Mouse (Mus musculus): ENCODE measurements around the gene Arhgef1. TPM values are rescaled to one million over a fixed set of nuclear protein-coding genes. Genes with fewer than 3 reads are reported as not detected.

Arhgef1 gene
- polyA plus RNA-seq, 1 experiment: 20.6 TPM

DNA sequence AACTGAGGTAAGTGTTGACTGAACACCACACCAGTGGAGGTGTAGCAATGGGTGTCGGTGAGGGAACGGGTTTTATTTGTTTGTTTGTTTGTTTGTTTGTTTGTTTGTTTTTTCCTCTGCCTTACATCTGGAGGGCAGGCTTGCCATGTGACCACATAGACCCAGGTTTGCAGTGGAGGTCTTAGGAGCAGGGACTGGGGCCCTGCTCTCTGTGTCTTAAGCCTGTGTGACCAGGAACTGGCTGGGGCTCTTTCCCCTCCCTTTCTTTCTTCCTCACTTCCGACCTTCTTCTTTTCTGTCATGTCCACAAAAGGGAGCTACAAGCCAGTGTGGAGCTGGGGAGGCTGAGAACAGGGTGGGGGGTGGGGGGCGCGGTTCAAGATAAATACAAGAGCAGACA is 4.8 kb upstream of the Arhgef1 start:
- Histone ChIP-seq H3K9me3 (ENCODE audit: control insufficient read depth, low read length) (no peaks in the 10 kb centered on the region), H3K4me3 (replicated peaks) (no peak overlapping the region), H3K27me3 (ENCODE audit: control insufficient read depth) (no peaks in the 10 kb centered on the region), H3K4me1 (ENCODE audit: control insufficient read depth) (peaks cover 28% of the 10 kb centered on the region), H3K36me3 (ENCODE audit: control insufficient read depth) (no peaks in the 10 kb centered on the region)
- TF ChIP-seq GATA1 (IDR thresholded peaks at IDR 0.05; ENCODE audit: low read length) (no peak), TAL1 (IDR thresholded peaks at IDR 0.05; ENCODE audit: low read length) (no peak)

DNA sequence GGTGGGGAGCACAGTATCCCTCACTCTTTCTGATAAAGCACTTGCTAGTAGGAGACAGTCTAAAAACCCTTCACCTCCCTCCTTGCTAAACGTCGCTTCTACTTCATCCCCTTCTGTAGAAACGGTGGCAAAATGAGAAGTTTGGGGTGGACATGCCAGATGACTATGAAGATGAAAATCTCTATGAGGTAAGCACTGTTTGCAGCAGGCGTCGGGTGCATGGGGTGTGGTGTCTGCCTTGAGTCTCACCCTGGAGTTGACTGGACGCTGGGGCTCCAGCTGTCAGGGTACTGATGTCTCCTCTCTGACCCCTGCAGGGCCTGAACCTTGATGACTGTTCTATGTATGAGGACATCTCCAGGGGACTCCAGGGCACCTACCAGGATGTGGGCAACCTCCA is 1.6 kb upstream of the Arhgef1 start:
- H3K27me3 ChIP-seq (ENCODE audit: control insufficient read depth): no peaks in the 10 kb centered on the region
- TF ChIP-seq TAL1 (IDR thresholded peaks at IDR 0.05; ENCODE audit: low read length) (no peak), GATA1 (IDR thresholded peaks at IDR 0.05; ENCODE audit: low read length) (no peak)
- peaks cover 58% of the 10 kb centered on the region for H3K4me1 ChIP-seq (ENCODE audit: control insufficient read depth)
- H3K4me3 ChIP-seq (replicated peaks): no peak overlapping the region
- H3K36me3 ChIP-seq (ENCODE audit: control insufficient read depth): peaks cover 7% of the 10 kb centered on the region
- no peaks in the 10 kb centered on the region for H3K9me3 ChIP-seq (ENCODE audit: control insufficient read depth, low read length)

DNA sequence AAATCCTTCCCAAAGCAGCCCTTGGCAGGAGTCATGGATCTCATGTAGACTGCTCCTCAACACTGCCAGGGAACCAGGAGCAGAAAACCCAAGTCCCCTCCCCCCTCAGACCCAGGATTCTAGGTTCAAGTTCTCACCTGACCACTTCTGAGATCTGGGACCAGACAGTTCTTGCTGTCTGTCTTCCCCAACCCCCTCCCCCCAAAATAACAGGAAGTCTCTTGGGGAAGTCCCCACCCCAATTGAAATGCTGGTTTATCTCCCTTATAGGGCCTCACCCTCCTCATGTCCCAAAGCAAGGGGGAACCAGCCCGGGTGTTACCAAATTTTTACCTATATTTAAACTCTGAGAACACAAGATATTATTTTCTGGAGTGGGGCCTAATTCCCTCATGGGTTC is 870 bp upstream of the Arhgef1 start:
- Histone ChIP-seq H3K4me1 (ENCODE audit: control insufficient read depth) (peaks cover 65% of the 10 kb centered on the region), H3K36me3 (ENCODE audit: control insufficient read depth) (peaks cover 11% of the 10 kb centered on the region), H3K27me3 (ENCODE audit: control insufficient read depth) (no peaks in the 10 kb centered on the region), H3K4me3 (replicated peaks) (no peak overlapping the region), H3K9me3 (ENCODE audit: control insufficient read depth, low read length) (no peaks in the 10 kb centered on the region)
- TF ChIP-seq GATA1 (IDR thresholded peaks at IDR 0.05; ENCODE audit: low read length) (no peak), TAL1 (IDR thresholded peaks at IDR 0.05; ENCODE audit: low read length) (no peak)

- peaks cover 67% of the 10 kb centered on the region for H3K4me1 ChIP-seq (ENCODE audit: control insufficient read depth)
- no peaks in the 10 kb centered on the region for H3K27me3 ChIP-seq (ENCODE audit: control insufficient read depth)
- H3K9me3 ChIP-seq (ENCODE audit: control insufficient read depth, low read length): no peaks in the 10 kb centered on the region
- TF ChIP-seq TAL1 (IDR thresholded peaks at IDR 0.05; ENCODE audit: low read length) (no peak), GATA1 (IDR thresholded peaks at IDR 0.05; ENCODE audit: low read length) (no peak)
- peaks cover 15% of the 10 kb centered on the region for H3K36me3 ChIP-seq (ENCODE audit: control insufficient read depth)
- H3K4me3 ChIP-seq (replicated peaks): peak overlapping the region; percentile 86
These were observed 465 bp upstream of the Arhgef1 start for GRCm38 (mm10) chr7:24902264-24902629.

DNA sequence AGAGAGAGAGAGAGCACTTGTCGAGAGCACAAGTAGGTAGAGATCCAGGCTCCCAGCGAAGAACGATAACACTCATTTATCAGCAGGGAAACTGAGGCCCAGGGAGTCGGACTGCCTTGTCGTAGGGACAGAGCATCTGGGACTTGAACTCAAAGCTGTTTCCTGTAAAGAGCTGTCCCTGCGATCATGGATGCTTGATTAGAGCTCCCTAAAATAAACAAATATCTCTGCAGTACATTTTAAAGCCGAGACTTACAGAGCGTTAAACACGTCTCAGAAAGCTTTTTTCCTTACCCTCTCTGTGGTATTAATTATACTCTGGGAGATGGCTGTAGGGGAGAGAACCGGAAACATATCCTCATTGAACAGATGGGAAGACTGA is 723 bp downstream of the Arhgef1 start:
- peaks cover 27% of the 10 kb centered on the region for H3K36me3 ChIP-seq (ENCODE audit: control insufficient read depth)
- TF ChIP-seq TAL1 (IDR thresholded peaks at IDR 0.05; ENCODE audit: low read length) (no peak), GATA1 (IDR thresholded peaks at IDR 0.05; ENCODE audit: low read length) (no peak)
- H3K27me3 ChIP-seq (ENCODE audit: control insufficient read depth): no peaks in the 10 kb centered on the region
- H3K4me1 ChIP-seq (ENCODE audit: control insufficient read depth): peaks cover 73% of the 10 kb centered on the region
- H3K4me3 ChIP-seq (replicated peaks): peak overlapping the region; percentile 86
- H3K9me3 ChIP-seq (ENCODE audit: control insufficient read depth, low read length): no peaks in the 10 kb centered on the region

GRCm38 (mm10) chr7:24904070-24904483 is 1.4 kb downstream of the Arhgef1 start:
- Histone ChIP-seq H3K27me3 (ENCODE audit: control insufficient read depth) (no peaks in the 10 kb centered on the region), H3K9me3 (ENCODE audit: control insufficient read depth, low read length) (no peaks in the 10 kb centered on the region), H3K4me3 (replicated peaks) (peak overlapping the region; percentile 86), H3K36me3 (ENCODE audit: control insufficient read depth) (peaks cover 33% of the 10 kb centered on the region), H3K4me1 (ENCODE audit: control insufficient read depth) (peaks cover 73% of the 10 kb centered on the region)
- TF ChIP-seq TAL1 (IDR thresholded peaks at IDR 0.05; ENCODE audit: low read length) (no peak), GATA1 (IDR thresholded peaks at IDR 0.05; ENCODE audit: low read length) (no peak)

DNA sequence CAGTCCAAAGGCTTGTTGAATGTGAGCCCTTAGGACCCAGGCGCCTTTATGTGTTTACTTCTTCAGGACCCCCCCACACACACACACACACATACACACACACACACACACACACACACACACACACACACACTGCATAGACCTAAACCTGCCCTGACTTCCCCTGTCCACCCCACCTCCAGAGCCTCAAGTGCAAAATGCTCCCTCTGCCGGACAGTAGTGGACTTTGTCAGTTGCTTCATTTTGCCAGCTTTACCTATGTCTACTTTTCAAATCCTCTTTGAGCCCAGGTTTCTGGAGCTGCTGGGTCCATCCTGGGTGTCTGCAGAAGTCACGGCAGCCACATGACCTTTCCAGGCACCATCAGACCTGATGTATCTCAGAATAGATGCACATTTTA is 2.2 kb downstream of the Arhgef1 start:
- peak overlapping the region; percentile 86 for H3K4me3 ChIP-seq (replicated peaks)
- TF ChIP-seq TAL1 (IDR thresholded peaks at IDR 0.05; ENCODE audit: low read length) (no peak), GATA1 (IDR thresholded peaks at IDR 0.05; ENCODE audit: low read length) (no peak)
- peaks cover 41% of the 10 kb centered on the region for H3K36me3 ChIP-seq (ENCODE audit: control insufficient read depth)
- H3K4me1 ChIP-seq (ENCODE audit: control insufficient read depth): peaks cover 73% of the 10 kb centered on the region
- H3K27me3 ChIP-seq (ENCODE audit: control insufficient read depth): no peaks in the 10 kb centered on the region
- H3K9me3 ChIP-seq (ENCODE audit: control insufficient read depth, low read length): no peaks in the 10 kb centered on the region

DNA sequence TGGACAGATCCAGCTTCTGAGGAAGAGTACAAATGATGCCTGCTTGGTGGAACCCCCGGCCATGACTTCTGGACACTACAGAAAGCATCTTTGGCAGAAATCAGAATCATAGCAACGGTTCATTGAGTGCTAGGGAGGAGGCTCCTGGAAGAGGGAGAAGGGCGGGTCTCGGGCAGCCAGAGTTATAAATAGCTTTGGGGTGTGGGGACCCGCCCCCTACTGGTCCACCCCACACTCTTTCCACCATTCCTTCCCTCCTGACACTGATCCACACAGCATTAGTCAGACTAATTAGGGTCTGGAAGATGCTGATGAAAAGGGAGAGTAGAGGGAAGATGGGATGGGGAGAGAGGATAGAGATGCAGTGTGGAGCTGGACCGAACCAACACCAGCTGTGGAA is 3.8 kb downstream of the Arhgef1 start:
- Histone ChIP-seq H3K4me3 (replicated peaks) (peak overlapping the region; percentile 0), H3K4me1 (ENCODE audit: control insufficient read depth) (peaks cover 63% of the 10 kb centered on the region), H3K36me3 (ENCODE audit: control insufficient read depth) (peaks cover 54% of the 10 kb centered on the region), H3K27me3 (ENCODE audit: control insufficient read depth) (no peaks in the 10 kb centered on the region), H3K9me3 (ENCODE audit: control insufficient read depth, low read length) (no peaks in the 10 kb centered on the region)
- TF ChIP-seq TAL1 (IDR thresholded peaks at IDR 0.05; ENCODE audit: low read length): no peak
- no peak for TF ChIP-seq GATA1 (IDR thresholded peaks at IDR 0.05; ENCODE audit: low read length)

- Histone ChIP-seq H3K4me3 (replicated peaks) (no peak overlapping the region), H3K9me3 (ENCODE audit: control insufficient read depth, low read length) (no peaks in the 10 kb centered on the region), H3K4me1 (ENCODE audit: control insufficient read depth) (peaks cover 56% of the 10 kb centered on the region), H3K36me3 (ENCODE audit: control insufficient read depth) (peaks cover 61% of the 10 kb centered on the region), H3K27me3 (ENCODE audit: control insufficient read depth) (no peaks in the 10 kb centered on the region)
- TF ChIP-seq TAL1 (IDR thresholded peaks at IDR 0.05; ENCODE audit: low read length): no peak
- TF ChIP-seq GATA1 (IDR thresholded peaks at IDR 0.05; ENCODE audit: low read length): no peak
These were observed 4.6 kb downstream of the Arhgef1 start for GRCm38 (mm10) chr7:24907211-24907748.

DNA sequence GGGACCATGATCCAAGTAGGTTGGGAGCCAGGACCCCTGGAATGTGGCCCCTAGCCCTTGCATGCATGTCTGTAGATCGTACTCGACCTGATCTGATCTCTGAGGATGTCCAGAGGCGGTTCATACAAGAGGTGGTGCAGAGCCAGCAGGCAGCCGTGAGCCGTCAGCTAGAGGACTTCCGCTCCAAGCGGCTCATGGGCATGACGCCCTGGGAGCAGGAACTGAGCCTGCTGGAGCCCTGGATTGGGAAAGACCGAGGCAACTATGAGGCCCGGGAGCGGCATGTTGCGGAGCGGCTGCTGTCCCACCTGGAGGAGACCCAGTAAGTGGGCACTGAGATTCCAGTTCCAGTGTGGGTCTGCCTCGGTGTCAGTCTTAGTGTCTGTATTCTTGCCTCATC is 9.8 kb downstream of the Arhgef1 start:
- H3K27me3 ChIP-seq (ENCODE audit: control insufficient read depth): no peaks in the 10 kb centered on the region
- peaks cover 72% of the 10 kb centered on the region for H3K36me3 ChIP-seq (ENCODE audit: control insufficient read depth)
- peaks cover 6% of the 10 kb centered on the region for H3K4me1 ChIP-seq (ENCODE audit: control insufficient read depth)
- TF ChIP-seq TAL1 (IDR thresholded peaks at IDR 0.05; ENCODE audit: low read length) (no peak), GATA1 (IDR thresholded peaks at IDR 0.05; ENCODE audit: low read length) (no peak)
- H3K4me3 ChIP-seq (replicated peaks): no peak overlapping the region
- H3K9me3 ChIP-seq (ENCODE audit: control insufficient read depth, low read length): no peaks in the 10 kb centered on the region

All from erythroblast, embryonic 14.5 days (primary cell).